Mouse (Mus musculus): ENCODE results near the gene Tctn1. TPM values are rescaled to one million over a fixed set of nuclear protein-coding genes. Genes with fewer than 3 reads are reported as not detected.

The Tctn1 gene
- polyA plus RNA-seq, 1 experiment from 2014 or later, result 1.1 TPM

GRCm38 (mm10) chr5:122191269-122192063, 72.8 kb downstream of the Tctn1 start:
- ATAC-seq (ENCODE audit: low read depth) (no peak), DNase-seq (no peak)
- Histone ChIP-seq H3K9ac (no peak overlapping the region), H3K9me3 (replicated peaks) (no peaks in the 10 kb centered on the region), H3K36me3 (no peaks in the 10 kb centered on the region), H3K27me3 (no peaks in the 10 kb centered on the region), H3K4me2 (no peak overlapping the region), H3K27ac (no peak overlapping the region), H3K4me3 (replicated peaks) (no peak overlapping the region), H3K4me1 (replicated peaks) (peaks cover 6% of the 10 kb centered on the region; the same call in 1 of the 2 replicates)
- 62% methylated on average over 12 of the region's 12 CpGs for WGBS (ENCODE audit: insufficient replicate concordance)

GRCm38 (mm10) chr5:122190465-122190864, 73.8 kb downstream of the Tctn1 start:
- ATAC-seq (ENCODE audit: low read depth), result no peak
- H3K9ac ChIP-seq, result no peak overlapping the region
- no peak overlapping the region for H3K27ac ChIP-seq
- no peaks in the 10 kb centered on the region for H3K36me3 ChIP-seq
- H3K9me3 ChIP-seq (replicated peaks), result no peaks in the 10 kb centered on the region
- no peak overlapping the region for H3K4me3 ChIP-seq (replicated peaks)
- H3K27me3 ChIP-seq, result no peaks in the 10 kb centered on the region
- 57% methylated on average over 7 of the region's 7 CpGs for WGBS (ENCODE audit: insufficient replicate concordance)
- peaks cover 6% of the 10 kb centered on the region; the same call in 1 of the 2 replicates for H3K4me1 ChIP-seq (replicated peaks)
- no peak overlapping the region for H3K4me2 ChIP-seq
- no peak for DNase-seq

- no peak overlapping the region for H3K27ac ChIP-seq
- H3K4me1 ChIP-seq (replicated peaks), result peaks cover 6% of the 10 kb centered on the region; the same call in 1 of the 2 replicates
- H3K4me2 ChIP-seq, result no peak overlapping the region
- WGBS (ENCODE audit: insufficient replicate concordance), result 19% methylated on average over 3 of the region's 3 CpGs
- DNase-seq (no peak), ATAC-seq (ENCODE audit: low read depth) (no peak)
- no peaks in the 10 kb centered on the region for H3K36me3 ChIP-seq
- H3K9me3 ChIP-seq (replicated peaks), result no peaks in the 10 kb centered on the region
- H3K9ac ChIP-seq, result no peak overlapping the region
- no peaks in the 10 kb centered on the region for H3K27me3 ChIP-seq
- no peak overlapping the region for H3K4me3 ChIP-seq (replicated peaks)
These were observed 75.1 kb downstream of the Tctn1 start for GRCm38 (mm10) chr5:122189115-122189514.

Other genes starting within 250 kb of the Tctn1 start
- gene Cux2, start 214.4 kb downstream of the Tctn1 start, polyA plus RNA-seq (2015; fragmentation: Nextera tagmentation; extraction: Ambion mirVana), result 0.59 and 0.88 TPM in 2 replicates
- gene Myl2, start 163.5 kb downstream of the Tctn1 start, polyA plus RNA-seq (2015; fragmentation: Nextera tagmentation; extraction: Ambion mirVana), result 0.70 and 11.9 TPM in 2 replicates
- 0.14 TPM in 1 of 2 replicates, not detected in the other for gene Ccdc63, start 123.6 kb downstream of the Tctn1 start, polyA plus RNA-seq (2015; fragmentation: Nextera tagmentation; extraction: Ambion mirVana)
- gene Ppp1cc, start 106.2 kb downstream of the Tctn1 start, polyA plus RNA-seq (2015; fragmentation: Nextera tagmentation; extraction: Ambion mirVana), result 164 and 177 TPM in 2 replicates
- gene Hvcn1, start 57.7 kb downstream of the Tctn1 start, polyA plus RNA-seq (2015; fragmentation: Nextera tagmentation; extraction: Ambion mirVana), result 1.4 and 2.1 TPM in 2 replicates
- gene Pptc7, start 19.9 kb upstream of the Tctn1 start, polyA plus RNA-seq (2015; fragmentation: Nextera tagmentation; extraction: Ambion mirVana), result 3.4 and 3.5 TPM in 2 replicates
- 2.8 and 2.9 TPM in 2 replicates for gene Rad9b, start 89.8 kb upstream of the Tctn1 start, polyA plus RNA-seq (2015; fragmentation: Nextera tagmentation; extraction: Ambion mirVana)
- 131 and 141 TPM in 2 replicates for gene Vps29, start 89.9 kb upstream of the Tctn1 start, polyA plus RNA-seq (2015; fragmentation: Nextera tagmentation; extraction: Ambion mirVana)
- 74.4 and 86.6 TPM in 2 replicates for gene Gpn3, start 107.4 kb upstream of the Tctn1 start, polyA plus RNA-seq (2015; fragmentation: Nextera tagmentation; extraction: Ambion mirVana)
- gene Fam216a, start 107.9 kb upstream of the Tctn1 start, polyA plus RNA-seq (2015; fragmentation: Nextera tagmentation; extraction: Ambion mirVana), result 23.4 and 23.6 TPM in 2 replicates
- 103 and 115 TPM in 2 replicates for gene Arpc3, start 127.4 kb upstream of the Tctn1 start, polyA plus RNA-seq (2015; fragmentation: Nextera tagmentation; extraction: Ambion mirVana)
- 18.4 and 18.9 TPM in 2 replicates for gene Anapc7, start 157.2 kb upstream of the Tctn1 start, polyA plus RNA-seq (2015; fragmentation: Nextera tagmentation; extraction: Ambion mirVana)
- gene Atp2a2, start 237.8 kb upstream of the Tctn1 start, polyA plus RNA-seq (2015; fragmentation: Nextera tagmentation; extraction: Ambion mirVana), result 14.1 and 17.1 TPM in 2 replicates